Mouse (Mus musculus) cerebellum, adult (tissue): ENCODE results near the gene Zfp229.
A peak's percentile ranks its signal among the peaks of the same experiment; 100 is the strongest.
"Not testable (repeated sequence)": the region's sequence is repeated elsewhere in the genome, so short reads cannot be mapped to it uniquely, and the experiment has no call there.

ENCODE experiments used
- ATAC-seq: cut with Nextera tagmentation; 2 replicates; pipeline ENCODE4 v1.9.2; 2017; ENCODE audit warnings: mild to moderate bottlenecking, moderate library complexity, mixed read lengths; ENCODE audit not compliant: insufficient number of reproducible peaks, low FRiP score, low TSS enrichment

Zfp229 gene

DNA sequence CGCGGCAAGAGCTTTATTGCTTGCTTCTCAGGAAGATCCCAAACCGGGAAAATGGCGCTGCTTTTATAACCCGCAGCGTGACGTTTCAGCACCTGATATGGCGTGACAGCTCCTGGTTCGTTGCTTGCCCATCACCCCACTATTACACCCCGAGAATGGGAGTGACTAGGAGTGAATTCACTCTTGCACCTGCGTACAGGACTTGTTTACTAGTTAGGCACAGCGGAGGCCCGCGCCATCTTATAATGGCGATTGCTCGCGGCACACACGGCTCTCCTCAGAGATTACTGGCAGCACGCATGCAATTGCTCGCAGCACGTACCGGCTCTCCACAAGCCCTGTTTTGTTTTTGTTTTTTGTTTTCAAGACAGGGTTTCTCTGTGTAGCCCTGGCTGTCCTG, at the start of gene Zfp229:
Gene Zfp229 (plus strand): TSS at position 301 of the 400 bp plus-strand sequence.
- not testable (repeated sequence) for ATAC-seq

DNA sequence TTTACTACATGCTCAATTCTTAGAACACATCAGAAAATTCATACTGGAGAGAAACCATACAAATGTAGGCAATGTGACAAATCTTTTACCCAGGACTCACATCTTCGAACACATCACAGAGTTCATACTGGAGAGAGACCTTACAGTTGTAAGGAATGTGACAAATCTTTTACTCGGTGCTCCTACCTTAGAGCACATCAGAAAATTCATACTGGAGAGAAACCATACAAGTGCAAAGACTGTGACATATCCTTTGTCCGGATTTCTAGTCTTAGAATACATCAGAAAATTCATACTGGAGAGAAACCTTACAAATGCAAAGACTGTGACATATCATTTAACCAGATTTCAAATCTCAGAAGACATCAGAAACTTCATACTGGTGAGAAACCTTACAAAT, 39.0 kb upstream of the Zfp229 start, which contains the start of gene Gm10226:
Gene Gm10226 (plus strand): TSS at position 301 of the 400 bp plus-strand sequence.
- no peak for ATAC-seq

- ATAC-seq: no peak
Measured at GRCm38 (mm10) chr17:21693342-21693741, 37.3 kb upstream of the Zfp229 start.

- ATAC-seq: no peak
Measured at GRCm38 (mm10) chr17:21696073-21696472, 34.5 kb upstream of the Zfp229 start.

DNA sequence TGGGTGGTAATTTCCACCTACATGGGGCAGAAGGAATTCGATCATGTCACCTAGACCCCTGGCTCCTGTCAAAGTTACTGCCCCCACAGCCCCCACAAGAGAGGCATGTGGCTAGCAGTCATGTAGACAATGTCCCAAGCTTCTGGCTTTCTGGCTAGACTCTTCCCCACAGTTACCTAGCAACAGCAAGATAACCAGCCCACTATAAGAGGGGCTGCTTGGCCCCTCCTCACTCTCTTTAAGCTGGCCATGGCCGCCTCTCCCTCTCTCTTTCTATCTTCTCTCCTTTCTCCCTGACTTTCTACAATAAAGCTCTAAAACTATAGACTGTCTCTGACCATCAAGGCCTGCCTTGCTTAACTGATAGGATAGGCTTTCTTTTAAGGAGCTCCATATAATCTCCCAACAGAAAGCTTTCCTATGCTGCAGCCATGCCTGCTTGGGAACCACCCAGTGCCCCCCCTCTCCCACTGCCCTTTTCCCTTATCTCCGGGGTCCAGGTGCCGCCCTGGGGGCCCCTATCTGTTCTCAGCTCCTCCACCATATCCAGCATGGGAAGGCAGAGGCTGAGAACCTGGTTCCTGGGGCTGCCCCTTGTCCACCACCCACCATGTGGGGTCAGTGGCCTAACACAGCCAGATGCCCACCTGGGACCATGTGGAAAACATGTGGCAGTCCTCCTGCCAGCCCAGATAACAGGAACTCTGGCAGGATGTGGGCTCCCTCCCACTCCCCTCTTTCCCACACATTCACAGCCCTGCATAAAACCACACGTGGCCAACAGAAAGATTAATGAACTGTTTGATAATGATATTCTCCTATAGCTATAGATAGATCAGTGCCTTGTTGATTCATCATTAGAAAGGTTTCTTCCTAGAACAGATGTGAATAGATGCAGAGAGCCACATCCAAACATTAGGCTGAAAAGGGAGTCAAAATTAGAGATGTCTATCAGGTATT, 28.0 kb upstream of the Zfp229 start:
- ATAC-seq: no peak

- ATAC-seq: no peak
Measured at GRCm38 (mm10) chr17:21703414-21703813, 27.2 kb upstream of the Zfp229 start.

GRCm38 (mm10) chr17:21707343-21707996, 23.1 kb upstream of the Zfp229 start, which contains the start of gene Zfp760:
Zfp760 (plus strand) TSS chr17:21707741.
- ATAC-seq: peak; percentile 99

GRCm38 (mm10) chr17:21708401-21708800, 22.2 kb upstream of the Zfp229 start:
- no peak for ATAC-seq

- ATAC-seq: no peak
Measured at GRCm38 (mm10) chr17:21733049-21733448, 2.5 kb downstream of the Zfp229 start.

GRCm38 (mm10) chr17:21733529-21734031, 3.0 kb downstream of the Zfp229 start:
- peak; percentile 92 for ATAC-seq

GRCm38 (mm10) chr17:21752791-21753190, 22.2 kb downstream of the Zfp229 start:
- ATAC-seq: no peak

DNA sequence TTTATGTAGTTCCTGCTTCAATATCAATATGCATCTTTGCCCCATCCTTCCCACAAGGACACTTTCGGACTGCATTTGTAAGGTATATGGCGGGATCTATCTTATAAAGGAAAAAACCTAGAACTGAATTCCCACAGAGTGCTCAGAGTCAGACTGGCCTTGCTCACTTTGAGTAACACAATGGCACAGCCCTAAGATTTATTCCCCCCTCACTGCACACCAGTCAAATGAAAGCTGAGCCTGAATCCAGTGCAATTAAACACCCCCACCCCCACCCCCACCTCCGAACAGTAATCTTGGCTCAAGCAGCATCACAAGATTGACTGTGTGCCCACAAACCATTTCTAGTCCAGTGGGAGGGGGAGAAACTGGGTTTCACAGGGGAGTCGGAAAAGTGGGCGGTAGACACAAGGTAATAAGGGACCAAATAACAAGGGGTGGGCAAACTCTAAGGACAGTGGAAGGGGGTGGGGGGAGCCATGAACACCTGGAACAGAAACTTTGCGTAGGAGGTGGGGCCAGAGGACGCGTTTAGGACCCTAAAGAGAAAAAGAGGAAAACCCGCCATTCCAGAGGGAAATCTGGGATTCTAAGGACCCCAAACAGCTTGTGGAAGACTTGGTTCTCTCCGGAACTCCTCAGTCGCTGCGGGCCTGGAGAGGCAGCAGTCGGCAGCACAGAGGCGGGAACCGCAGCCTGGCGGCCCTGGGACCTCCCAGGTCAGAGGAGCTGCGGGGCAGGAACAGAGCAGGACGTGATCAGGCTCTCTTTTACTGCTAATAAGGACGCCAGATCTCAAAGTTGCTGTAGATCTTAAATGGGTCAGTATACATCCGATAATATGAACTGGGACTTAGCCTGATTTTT, 23.0 kb downstream of the Zfp229 start:
- ATAC-seq: no peak

DNA sequence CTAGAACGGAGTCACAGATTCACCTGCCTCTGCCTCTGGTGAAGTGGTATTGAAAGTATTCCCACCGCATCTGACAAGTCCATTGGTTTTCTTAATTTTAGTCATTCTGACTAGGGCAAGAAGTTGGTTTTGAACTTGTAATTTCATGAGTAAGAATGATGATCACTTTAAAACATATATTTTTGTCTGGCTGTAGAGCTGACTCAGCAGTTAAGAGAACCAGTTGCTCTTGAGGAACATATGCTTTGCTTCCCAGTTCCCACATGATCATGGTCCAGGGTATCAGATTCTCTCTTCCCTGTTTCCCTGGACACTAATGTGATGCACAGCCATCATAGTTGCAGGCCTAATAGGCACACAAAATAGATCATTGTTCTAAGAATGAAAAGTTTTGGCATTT, 39.7 kb downstream of the Zfp229 start:
- ATAC-seq: no peak

GRCm38 (mm10) chr17:21792256-21792655, 61.7 kb downstream of the Zfp229 start:
- no peak for ATAC-seq

DNA sequence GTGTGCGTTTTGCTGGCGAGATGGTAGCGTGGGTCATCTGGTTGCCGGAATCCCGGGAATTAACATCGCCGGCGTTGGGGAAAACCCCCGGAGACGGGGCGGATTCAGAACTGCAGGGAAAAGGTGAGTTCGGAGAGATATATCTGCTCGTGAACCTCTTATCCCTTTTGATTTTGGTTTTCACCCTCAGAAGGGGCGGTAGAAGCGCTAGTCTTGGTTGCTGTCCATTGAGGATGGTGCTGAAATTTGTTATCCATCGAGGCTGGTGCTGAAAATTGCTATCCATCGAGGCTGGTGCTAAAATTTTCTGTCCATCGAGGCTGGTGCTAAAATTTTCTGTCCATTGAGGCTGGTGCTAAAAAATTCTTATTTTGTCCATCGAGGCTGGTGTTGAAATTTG, 70.8 kb downstream of the Zfp229 start:
- ATAC-seq: not testable (repeated sequence)
